Mouse (Mus musculus) thymus, adult 18-20 months (tissue): ENCODE data around the gene Arpc1b.
"Not testable (repeated sequence)": the region's sequence is repeated elsewhere in the genome, so short reads cannot be mapped to it uniquely, and the experiment has no call there.

ENCODE experiments used
- DNase-seq, 2 experiments: peaks; one replicate each; pipeline ENCODE4 v3.0.0; 2022; ENCODE audit warnings: mixed read lengths in 2 of 2

Arpc1b gene

DNA sequence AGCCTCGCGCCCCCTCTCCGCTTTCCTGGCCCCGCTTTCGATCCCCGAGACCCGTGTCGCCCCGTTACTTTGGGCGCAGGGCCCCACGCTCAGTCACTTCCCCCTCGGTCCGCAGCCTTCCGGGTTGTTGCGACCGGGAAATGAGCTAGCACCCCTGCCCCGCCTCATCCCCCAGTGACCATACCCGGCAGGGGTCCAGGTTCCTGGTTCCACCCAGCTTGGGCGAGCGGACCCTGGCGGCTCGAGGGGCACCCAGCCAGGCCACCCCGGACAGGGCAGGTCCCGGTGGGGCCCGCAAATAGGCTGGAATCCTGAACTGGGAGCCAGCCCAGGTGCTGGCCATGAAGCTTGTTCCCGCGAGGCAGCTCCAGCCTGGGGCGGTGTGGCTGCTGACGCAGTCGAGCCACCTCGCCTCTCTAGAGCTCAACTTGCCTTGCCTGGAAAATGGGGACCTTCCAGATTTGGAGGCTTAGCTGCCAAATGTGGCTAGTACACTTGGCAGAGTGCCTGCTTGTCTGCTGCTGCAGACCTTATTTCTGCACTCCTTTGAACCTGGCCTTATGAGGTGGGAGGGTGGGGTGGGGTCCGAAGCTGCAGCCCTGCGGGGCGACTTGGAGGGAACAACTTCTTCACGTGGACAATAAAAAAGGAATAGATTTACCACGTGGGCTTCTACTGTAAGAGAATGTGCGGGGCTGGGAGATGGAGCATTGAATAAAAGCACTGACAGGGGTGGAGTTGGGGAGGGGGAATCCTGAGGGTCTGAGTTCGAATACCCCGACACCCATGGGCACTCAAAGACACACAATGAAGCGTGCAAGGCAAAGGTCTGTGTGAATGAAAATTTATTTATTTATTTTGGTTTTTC, 825 bp downstream of the Arpc1b start:
- peak; percentile 61 to 70 for DNase-seq

DNA sequence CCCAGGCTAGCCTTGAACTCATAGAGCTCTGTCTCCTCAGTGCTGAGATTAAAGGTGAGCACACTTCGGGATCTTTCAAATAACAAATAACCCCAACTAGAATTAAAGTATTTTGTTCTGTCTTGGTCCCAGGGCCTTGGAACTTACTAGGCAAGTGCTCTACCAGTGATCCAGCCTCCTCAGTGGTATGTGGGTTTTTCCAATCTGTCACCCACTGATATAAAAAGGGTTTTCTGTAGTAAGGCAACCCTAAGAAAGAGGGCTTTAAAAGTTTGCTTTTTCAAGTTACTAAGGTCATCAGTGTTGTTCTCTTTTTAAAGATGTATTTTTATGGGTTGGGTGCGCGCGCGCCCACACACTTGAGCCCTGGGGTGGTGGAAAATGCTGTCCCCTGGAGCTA, 1.7 kb downstream of the Arpc1b start:
- no peak for DNase-seq

DNA sequence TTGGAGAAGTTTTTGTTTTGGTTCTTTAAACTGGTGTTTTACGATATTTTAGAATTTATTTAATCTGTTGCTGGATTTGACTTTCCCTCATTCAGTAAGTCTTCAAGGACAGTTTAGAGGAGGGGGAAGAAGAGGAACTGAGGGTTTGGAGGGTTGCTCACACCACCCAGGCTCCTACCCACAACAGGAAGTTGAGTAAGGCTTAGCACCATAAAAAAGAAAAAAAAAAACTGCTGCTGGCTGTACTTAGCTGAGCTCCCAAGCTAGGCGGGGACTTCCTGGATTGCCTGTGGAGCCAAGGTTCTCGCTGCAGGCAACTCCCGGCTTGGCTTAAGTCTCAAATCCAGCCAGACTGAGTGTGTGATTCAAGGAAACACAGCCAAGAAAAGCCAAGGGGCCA, 2.3 kb downstream of the Arpc1b start:
- DNase-seq = peak; percentile 52 to 62

DNA sequence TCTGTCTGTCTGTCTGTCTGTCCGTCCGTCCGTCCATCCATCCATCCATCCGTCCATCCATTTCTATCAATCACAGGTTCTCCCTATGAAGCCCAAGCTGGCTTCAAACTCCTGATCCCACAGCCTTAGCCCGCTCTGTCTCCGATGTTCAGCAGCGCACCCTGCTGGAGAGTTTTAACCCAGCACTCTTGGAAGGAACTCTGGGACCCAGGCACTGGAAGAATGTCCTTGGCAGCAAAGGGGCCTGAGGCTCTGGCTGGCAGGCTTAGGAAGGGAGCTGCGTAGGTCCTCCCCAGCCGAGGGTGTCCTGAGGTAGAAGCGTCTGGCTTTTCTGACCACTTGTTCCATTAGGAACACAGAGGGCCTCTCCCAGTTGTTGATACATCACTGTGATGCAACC, 2.9 kb downstream of the Arpc1b start:
- DNase-seq = peak; percentile 47 to 53

DNA sequence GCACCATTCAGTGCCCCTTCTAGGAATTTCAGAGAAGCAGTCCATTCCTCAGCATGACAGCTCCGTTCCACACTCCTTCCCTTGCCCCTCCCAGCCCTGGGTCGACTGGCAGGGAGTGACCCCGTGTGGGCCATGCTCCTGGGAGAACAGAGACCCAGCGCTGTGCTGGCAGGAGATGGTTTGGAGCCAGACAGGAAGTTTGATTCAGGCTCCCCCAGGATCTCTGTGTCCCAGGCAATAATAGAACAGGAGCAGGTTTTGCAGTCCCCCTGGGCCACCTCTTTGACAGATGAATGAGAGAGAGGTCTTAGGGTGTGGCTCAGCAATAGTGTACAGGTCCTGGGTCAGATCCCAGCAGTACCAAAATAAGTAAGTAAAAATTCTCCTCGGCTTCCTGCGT, 4.0 kb downstream of the Arpc1b start:
- no peak for DNase-seq

DNA sequence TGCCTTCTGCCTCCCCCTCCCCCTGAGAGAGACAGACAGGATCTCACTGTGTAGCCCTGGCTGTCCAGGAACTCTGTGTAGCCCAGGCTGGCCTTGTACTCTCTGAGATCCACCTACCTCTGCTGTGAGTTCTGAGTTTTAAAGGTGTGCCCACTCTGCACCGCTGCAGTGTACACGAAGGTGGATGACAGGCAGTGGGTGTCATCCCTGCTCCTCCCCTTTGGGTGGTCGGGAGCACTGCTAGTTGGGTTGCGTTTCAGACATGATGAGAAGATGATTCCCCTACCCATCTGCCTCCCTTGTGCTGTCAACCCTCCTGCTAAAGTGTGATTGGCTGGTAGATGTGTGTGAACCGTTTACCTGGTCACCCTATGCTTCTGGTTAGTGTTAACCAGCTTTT, 4.4 kb downstream of the Arpc1b start:
- no peak for DNase-seq

DNA sequence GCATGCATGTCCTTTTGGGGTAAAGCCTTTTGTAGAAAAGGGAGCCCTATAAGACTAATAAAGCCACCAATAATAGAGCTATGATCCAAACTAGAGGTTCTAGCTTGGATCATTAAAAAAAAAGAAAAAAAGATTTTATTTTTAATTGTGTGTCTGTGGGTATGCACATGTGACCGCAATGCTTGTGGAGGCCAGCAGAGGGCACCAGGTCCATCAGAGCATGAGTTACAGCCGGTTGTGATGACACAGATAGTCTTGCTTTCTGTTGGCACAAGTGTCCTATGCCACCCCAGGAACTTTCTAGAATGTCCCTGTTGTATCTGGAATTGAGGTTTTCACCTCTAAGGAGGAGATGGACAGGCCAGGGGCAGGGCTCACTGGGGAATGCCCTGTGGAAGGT, 5.4 kb downstream of the Arpc1b start:
- DNase-seq = no peak

DNA sequence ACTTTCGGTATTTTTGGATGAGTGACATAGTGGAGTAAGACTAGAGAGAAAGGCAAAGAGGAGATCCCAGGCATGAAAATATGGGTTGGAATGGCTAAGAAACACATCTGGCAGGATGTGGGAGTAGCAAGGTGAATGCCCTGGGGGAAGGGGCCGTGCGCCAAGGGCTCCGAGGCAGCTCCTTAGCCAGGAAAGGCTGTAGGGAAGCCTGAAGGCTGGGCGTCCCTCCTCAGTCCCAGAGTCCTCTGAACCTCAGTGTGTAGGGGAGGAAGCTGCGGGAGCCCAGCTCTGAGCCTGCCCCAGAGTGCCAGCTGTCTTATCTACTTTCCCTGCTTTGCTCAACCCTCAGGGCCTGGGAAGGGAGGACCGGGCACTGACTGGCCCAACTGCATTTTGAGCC, 6.9 kb downstream of the Arpc1b start:
- DNase-seq = no peak

DNA sequence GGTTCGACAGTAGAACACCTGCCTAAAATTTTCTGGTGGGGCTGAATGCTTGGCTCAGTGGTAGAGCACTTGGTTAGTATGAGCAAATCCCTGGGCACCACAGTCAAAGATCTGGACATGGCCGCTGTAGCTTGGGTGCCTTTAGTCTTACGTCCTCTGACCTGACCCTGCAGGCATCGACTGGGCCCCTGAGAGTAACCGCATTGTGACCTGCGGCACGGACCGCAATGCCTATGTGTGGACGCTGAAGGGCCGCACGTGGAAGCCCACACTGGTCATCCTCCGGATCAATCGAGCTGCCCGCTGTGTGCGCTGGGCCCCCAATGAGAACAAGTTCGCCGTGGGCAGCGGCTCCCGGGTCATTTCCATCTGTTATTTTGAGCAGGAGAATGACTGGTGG, 9.4 kb downstream of the Arpc1b start:
- DNase-seq = no peak

DNA sequence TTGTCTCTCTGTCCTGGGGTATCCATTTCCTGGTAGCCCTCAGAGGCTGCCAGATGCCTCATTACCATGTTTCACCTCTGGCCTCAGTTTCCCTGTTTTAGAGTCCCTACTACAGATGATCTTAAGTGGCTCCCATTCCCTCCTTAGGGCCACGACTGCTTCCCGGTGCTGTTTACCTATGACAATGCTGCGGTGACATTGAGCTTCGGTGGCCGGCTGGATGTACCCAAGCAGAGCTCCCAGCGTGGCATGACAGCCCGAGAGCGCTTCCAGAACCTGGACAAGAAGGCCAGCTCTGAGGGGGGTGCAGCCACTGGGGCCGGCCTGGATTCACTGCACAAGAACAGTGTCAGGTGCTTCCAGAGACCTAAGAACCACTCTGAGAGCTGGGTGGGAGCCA, 12.6 kb downstream of the Arpc1b start:
- no peak for DNase-seq

DNA sequence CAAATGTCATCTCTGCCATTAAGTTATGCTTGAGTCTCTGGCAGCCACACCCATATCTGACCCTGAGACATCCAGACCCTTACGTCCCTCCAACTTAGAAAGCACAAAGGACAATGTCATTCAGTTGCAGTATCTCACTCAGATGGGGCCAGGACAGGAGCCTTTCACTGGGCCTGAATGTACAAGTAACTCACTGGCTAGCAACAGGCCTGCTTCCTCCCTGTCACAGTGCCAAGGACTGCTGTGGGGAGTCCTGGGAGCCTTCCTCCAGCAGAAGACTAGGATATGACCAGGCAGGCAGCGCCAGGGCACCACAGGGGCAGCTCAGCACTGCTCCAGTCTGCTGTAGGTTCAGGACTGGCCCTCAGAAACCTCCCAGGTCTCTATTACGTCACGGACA, 15.1 kb downstream of the Arpc1b start:
- DNase-seq = no peak

DNA sequence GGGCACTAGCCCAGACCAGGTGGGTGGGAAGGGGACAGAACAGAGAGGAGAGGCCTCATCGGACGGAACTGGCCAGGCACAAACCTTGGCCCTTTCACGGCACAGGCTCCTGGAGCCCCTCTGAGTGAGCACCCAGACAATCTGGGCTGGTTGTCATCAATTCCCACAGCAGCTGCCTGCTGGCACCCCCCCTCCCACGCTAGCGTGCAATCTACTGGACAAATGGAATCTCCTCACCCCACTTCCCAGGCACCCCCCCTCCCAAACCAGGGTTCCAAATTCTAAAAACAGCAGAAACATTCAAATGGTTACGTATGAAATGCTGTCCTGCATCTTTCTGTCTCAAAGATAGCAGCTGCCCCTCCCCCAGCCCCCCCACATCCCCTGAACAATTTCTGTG, 15.8 kb downstream of the Arpc1b start:
- DNase-seq = not testable (repeated sequence)

DNA sequence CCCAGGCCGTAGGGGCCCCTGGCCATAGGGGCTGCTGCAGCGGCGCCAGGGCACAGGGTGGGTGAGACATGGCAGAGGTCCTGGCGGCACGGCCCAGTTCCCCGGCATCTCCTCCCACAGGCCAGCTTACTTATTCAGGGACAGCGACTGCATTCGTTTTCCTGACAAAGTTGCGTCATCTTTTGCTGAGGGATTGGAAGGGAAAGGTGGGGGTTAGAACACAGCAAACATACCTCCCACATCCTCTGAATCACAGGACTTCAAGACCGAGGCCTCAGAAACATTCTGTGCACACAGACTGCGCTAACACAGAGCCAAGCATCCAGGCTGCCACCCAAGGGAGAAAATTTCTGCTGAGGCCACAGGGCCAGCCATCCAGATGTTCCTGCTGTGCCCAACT, 16.2 kb downstream of the Arpc1b start:
- no peak for DNase-seq

DNA sequence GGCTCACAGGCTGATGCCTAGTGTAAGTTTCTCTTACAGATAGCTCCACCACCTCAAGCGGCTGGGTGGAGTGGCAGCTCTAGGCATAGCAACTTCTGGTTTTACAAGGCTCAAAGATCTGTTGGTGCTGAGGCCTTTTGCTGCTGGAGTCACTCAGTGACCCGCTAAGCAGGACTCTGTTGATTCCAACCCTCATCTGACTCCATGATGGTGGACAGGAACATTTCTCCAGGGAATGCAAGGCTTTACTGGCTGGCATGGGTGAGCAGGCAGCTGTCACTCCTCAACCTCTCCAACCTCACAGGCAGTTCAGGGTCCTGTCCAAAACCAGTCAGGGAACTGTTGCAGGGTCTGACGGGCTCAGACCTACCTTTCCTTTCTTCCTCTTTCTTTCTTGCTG, 17.0 kb downstream of the Arpc1b start:
- DNase-seq = no peak

DNA sequence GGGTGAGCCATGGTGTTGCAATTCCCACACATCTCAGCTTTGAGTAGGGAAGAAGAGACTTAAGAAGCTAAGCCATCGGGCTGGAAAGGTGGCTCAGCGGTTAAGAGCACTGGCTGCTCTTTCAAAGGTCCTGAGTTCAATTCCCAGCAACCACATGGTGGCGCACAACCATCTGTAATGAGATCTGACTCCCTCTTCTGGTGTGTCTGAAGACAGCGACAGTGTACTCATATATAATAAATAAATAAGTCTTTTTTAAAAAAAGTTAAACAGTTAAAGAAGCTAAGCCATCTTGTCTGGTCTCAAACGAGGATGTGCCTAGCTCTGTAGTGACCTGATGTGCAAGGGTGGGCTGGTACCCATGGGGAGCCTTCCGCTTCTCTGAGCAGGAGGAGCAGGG, 19.3 kb downstream of the Arpc1b start:
- DNase-seq = not testable (repeated sequence)

DNA sequence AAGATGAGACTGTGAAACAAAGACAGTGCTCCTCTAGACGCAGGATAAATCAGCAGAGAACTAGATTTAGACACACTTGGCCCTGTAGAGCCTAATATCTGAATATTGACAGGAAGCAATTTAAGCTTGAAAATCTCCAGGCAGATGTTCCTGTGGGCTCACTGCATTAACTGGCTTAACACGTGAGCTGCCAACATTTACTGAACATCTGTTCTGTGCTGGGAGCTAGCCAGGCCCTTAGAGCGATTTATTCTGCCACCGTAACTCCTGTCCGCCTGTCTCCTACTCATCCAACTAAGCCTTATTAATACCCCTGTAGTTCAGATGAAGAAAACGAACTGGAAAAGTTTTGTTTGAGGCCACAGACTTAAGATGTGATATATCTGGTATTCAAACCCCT, 24.8 kb downstream of the Arpc1b start:
- no peak for DNase-seq

DNA sequence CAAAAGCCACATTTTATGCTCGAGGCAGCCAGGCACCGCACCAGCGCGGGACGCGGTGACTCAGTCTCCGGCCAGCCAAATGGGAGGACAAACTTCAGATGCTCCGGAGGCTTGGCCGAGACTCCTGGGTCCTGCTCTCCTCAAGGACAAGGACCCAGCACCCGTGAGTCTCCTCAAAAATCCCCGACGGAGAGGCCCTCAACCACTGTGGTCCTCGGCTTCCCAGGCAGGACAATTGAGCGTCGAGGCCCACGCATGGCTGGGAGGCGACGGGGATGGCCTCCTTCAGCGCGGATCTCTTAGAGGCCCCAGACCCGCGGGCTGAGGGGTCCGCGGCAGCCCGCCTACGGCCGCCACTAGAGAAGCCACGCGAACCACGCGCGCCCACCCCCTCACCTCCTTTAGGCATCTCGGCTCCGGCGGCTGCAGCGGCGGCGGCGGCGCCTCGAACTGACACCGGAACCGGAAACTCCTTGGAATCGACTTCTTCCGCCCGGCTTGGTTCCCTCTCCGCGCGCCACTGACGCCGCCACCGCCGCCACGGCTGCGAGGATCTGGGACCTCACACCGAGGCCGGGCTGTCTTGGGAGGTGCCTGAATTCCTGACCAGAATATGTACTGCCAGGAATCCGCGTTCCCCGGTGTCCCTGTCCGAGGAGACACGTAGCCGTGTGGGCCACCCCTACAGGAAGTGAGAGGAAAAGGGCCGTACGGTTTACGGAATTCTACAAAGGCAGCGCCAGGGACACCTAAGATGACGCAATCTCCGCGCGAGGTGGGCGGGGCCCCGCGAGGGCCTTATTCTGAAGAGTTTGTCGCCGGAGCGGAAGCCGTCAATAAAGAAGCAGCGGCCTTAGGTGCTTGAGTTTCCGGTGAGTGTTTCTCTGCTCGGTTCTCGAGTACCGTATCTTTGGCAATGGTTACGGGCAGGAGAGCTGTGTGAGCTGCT, 25.8 kb downstream of the Arpc1b start, which contains the start of the genes Pdap1 and Bud31:
Pdap1 (minus strand) TSS at position 668 of the 949 bp plus-strand sequence.
Bud31 (plus strand) TSS at position 792 of the 949 bp plus-strand sequence.
- peak; percentile 90 to 91 for DNase-seq

DNA sequence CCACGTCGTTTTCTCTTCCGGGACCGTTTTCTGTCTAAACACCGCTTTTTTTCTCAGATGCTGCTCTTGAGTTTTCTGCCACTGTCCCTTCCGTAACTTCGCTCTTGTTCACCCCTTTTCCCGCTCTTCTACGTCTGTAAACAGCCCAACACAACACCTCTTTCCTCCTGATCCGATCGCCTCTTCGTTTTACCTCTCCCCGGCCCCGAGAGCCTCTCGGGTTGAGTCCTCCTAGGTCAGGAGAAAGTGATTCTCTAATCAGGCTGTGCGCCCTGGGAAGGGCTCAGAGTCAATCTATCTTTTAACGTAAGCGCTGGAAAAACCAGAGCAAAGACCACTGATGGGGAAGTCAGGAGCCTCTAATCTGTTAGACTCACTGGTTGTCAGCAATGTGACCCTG, 26.6 kb downstream of the Arpc1b start:
- no peak for DNase-seq

DNA sequence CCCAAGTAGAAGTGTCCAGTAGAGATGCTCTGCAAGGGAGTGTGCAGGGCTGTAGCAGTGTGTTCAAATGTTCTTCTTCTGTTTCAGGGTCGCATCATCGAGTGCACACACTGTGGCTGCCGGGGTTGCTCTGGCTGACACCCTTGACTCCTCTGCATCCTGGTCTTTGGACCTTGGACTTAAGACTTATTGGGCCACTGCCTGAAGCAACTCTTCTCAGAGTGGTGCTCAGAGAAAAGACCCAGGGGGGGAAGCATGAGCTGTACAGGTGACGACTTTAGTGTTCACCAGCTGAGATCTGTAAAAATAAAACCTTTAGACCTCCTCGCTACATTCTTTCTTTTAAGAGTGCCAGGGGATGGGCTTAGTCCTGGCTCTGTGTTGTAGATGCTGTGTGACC, 33.7 kb downstream of the Arpc1b start:
- DNase-seq = no peak

DNA sequence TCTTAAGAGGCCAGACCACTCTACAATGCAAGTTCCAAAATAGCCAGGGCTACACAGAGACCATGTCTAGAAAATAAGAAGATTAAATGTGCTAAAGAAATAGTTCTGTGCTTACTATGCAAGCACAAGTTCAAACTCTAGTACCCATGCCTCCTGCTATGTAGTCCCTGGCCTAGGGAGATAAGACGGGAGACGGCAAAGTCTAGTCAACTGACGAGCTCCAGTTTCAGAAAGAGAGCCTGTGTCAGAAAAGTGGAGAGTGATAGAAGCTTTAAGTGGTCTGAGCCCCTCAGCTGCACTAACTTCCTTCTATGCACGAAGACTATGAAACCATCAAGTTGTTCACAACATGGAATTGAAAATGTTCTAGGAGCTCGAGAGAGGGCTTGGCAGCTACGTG, 35.3 kb downstream of the Arpc1b start:
- no peak for DNase-seq

DNA sequence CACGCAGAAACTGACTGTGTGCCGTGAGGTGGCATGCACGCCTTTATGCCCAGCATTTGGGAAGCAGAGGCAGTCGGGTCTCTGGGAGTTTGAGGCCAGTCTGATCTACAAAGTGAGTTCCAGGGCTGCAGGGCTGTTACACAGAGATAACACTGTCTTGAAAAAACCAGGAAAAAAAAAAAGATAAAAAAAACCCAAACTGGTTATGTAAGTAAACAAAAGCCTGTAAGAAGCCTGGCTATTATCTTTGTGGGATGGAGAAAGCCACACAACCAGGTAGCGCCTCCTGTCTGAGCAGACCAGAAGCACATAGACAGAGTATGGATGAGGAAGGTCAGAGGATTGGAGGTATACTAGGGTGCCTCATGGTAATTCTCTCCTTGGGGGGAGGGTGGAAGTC, 38.7 kb downstream of the Arpc1b start:
- no peak for DNase-seq

DNA sequence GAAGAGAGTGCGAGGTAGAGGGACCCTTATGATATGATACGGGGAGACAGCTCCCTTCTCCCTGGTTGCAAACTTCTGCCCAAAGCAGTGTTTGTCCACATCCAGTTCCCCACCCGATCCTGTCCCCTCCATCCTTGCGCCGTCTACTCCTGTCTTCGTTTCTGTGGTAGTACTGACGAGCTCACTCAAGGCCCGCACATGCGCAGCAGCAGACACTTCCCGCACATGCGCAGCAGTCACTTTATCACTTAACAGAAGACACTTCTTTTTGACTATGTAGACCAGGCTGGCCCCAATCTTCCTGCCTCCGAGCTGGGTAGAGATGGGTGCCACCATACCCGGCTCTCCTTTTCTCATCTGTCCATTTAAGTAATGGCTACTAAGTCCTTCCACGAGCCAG, 47.3 kb downstream of the Arpc1b start:
- DNase-seq = no peak

DNA sequence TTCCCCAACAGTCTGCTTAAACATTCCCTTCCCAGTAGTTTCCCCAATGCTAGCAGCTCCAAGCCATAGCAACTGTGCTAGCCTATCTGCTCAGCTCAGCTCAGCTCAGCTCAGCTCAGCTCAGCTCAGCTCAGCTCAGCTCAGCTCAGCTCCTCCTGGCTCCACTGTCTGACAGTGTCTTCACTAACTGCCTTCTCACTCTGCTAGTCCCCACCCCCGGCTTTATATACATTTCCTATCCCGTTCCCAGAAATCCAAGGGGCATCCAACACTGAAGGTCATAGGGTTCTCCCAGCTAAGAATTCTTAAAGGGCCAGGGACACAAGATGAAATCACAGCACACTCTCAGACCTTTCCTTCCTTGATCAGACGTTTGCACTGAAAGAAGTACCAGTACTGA, 50.7 kb downstream of the Arpc1b start:
- no peak for DNase-seq

DNA sequence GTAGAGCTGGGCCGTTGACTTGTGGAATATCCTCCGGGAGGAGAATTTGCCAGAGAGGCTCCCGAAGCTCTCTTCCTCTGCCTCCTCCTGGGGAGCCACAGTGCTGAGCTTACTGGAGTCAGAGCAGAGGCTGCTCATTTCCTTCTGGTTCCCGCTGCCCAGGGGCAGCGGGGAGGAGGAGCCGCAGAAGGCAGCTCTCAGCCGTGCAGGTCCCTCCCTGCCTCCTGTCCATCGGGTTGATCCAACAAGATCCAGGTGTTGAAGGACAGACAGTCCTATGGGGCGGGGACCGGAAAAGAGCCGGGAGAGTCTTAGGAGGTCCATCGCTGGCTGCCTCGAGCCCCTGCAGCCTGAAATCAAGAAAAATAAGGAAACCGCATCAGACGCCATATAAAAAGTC, 51.2 kb downstream of the Arpc1b start:
- no peak for DNase-seq
